Mouse (Mus musculus) layer of hippocampus, adult 18-20 months (tissue): ENCODE results near the gene Arl2bp. TPM values are rescaled to one million over a fixed set of nuclear protein-coding genes. Genes with fewer than 3 reads are reported as not detected.

Experiments
- total RNA-seq, 2 experiments: library from RNA; stranded (reverse); gene quantifications; 2 replicates each; pipeline ENCODE4 v1.2.3; 2021

Gene Arl2bp
- total RNA-seq, 2 experiments from 2014 or later: 138 to 153 TPM

Other genes starting within 250 kb of the Arl2bp start
- gene Nlrc5, start 232.2 kb upstream of the Arl2bp start, total RNA-seq: 1 to 10 TPM in 1 of 2 experiments, under 1 TPM in 1; 0.30 to 1.1 TPM
- gene Cpne2, start 133.6 kb upstream of the Arl2bp start, total RNA-seq: 10 to 100 TPM; 41.9 to 48.2 TPM
- gene Rspry1, start 64.7 kb upstream of the Arl2bp start, total RNA-seq: 10 to 100 TPM; 25.1 to 26.4 TPM
- 10 to 100 TPM; 37.7 to 46.2 TPM for gene Fam192a, start 64.6 kb upstream of the Arl2bp start, total RNA-seq
- gene Pllp, start 29.7 kb downstream of the Arl2bp start, total RNA-seq: 10 to 100 TPM; 37.0 to 42.6 TPM
- under 1 TPM; 0.15 to 0.23 TPM for gene Ccl22, start 79.0 kb downstream of the Arl2bp start, total RNA-seq
- gene Cx3cl1, start 105.4 kb downstream of the Arl2bp start, total RNA-seq: 100 to 1,000 TPM; 400 to 401 TPM
- 1 to 10 TPM; 4.7 to 4.9 TPM for gene Ccl17, start 143.9 kb downstream of the Arl2bp start, total RNA-seq
- gene Coq9, start 171.7 kb downstream of the Arl2bp start, total RNA-seq: 10 to 100 TPM; 75.1 to 91.6 TPM
- gene Ciapin1, start 171.8 kb downstream of the Arl2bp start, total RNA-seq: 10 to 100 TPM; 69.4 to 77.1 TPM
- gene Polr2c, start 190.8 kb downstream of the Arl2bp start, total RNA-seq: 10 to 100 TPM; 66.0 to 73.6 TPM
- 10 to 100 TPM; 21.5 to 23.8 TPM for gene Dok4, start 209.7 kb downstream of the Arl2bp start, total RNA-seq